Mouse (Mus musculus) ovary, adult 2 months (tissue): ENCODE results near the gene Herc6. TPM values are rescaled to one million over a fixed set of nuclear protein-coding genes. Genes with fewer than 3 reads are reported as not detected.

Source experiments
- polyA plus RNA-seq: library from polyadenylated mRNA; depleted of rRNA; stranded (reverse); fragments of >200 nt; gene quantifications from 2 replicates; pipeline ENCODE4 v1.2.3, GENCODE M21; 2012; rRNA removed

The Herc6 gene
- 10.3 and 15.9 TPM in 2 replicates for polyA plus RNA-seq

GRCm38 (mm10) chr6:57580881-57581548 lies at the start of gene Herc6:
Gene Herc6, plus strand, starts transcription at chr6:57581000.

GRCm38 (mm10) chr6:57535386-57535936 lies 45.3 kb upstream of the Herc6 start, which contains the start of gene Ppm1k:
Gene Ppm1k, minus strand, starts transcription at chr6:57535468.

GRCm38 (mm10) chr6:57691467-57692261 lies 110.9 kb downstream of the Herc6 start, which contains the start of gene Pyurf:
Gene Pyurf, minus strand, starts transcription at chr6:57692078.

GRCm38 (mm10) chr6:57702376-57702742 lies 121.6 kb downstream of the Herc6 start, which contains the start of gene Lancl2:
Gene Lancl2, plus strand, starts transcription at chr6:57702540.

Other genes with a start within 250 kb of the Herc6 start
- not detected in 2 replicates for gene Vmn1r17, start 217.3 kb upstream of the Herc6 start, polyA plus RNA-seq
- not detected in 2 replicates for gene Vmn1r18, start 185.2 kb upstream of the Herc6 start, polyA plus RNA-seq
- gene Vmn1r19, start 177.2 kb upstream of the Herc6 start, polyA plus RNA-seq, result not detected in 2 replicates
- not detected in 2 replicates for gene Vmn1r20, start 152.1 kb upstream of the Herc6 start, polyA plus RNA-seq
- gene Ppm1k, start 45.5 kb upstream of the Herc6 start, polyA plus RNA-seq, result 1.4 and 1.7 TPM in 2 replicates
- gene Pyurf, start 111.1 kb downstream of the Herc6 start, polyA plus RNA-seq, result 15.9 and 25.0 TPM in 2 replicates
- gene Lancl2, start 121.5 kb downstream of the Herc6 start, polyA plus RNA-seq, result 3.7 and 4.7 TPM in 2 replicates
- 20.7 and 23.0 TPM in 2 replicates for gene Vopp1, start 244.2 kb downstream of the Herc6 start, polyA plus RNA-seq